Mouse (Mus musculus) kidney, postnatal 36 days (tissue): ENCODE results near the gene Atg4c.

Source experiments
- DNase-seq, 2 experiments: peaks; one replicate each; pipeline ENCODE4 v3.0.0; 2021 to 2022; ENCODE audit warnings: mixed read lengths in 2 of 2

Atg4c gene

DNA sequence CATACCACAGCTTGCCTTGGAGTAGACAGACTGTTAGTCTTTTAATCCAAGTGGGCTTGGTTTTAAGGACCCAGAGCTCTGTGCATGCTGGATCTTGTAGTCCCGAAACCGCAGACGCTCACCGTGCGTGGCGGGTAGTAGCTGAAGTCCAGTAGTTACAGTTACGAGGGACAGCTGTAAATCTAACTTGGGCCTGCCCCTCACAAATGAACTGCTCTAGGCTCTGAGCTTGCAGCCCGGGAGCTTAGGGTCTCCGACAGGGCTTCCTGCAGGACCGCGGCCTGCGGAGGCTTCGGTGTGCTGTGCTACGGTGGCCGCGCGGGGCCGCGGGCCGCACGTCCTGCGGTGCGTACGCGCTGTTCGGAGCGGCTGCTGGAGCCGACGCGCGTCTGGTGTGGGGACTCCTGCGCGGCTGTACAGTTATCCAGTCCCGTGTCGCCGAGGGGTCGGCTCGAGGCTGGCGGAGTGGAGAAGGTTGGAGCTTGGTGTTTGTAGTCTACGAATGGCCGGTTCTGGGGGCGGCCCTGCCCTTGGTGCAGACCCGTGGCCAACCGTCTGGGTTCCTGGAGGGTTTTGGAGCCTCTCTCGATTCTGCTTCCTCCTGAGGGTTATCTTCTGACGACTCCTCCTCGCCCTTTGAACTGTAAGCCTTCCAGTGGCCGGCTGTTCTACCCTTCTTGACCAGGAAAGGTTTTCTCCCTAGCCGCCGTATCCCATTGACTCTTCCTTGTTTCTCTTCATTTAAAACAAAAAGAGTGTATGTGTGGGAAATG is at the start of gene Atg4c:
Gene Atg4c, plus strand, starts transcription at position 125 of the 773 bp plus-strand sequence.
- DNase-seq, result peak; percentile 78 to 90

DNA sequence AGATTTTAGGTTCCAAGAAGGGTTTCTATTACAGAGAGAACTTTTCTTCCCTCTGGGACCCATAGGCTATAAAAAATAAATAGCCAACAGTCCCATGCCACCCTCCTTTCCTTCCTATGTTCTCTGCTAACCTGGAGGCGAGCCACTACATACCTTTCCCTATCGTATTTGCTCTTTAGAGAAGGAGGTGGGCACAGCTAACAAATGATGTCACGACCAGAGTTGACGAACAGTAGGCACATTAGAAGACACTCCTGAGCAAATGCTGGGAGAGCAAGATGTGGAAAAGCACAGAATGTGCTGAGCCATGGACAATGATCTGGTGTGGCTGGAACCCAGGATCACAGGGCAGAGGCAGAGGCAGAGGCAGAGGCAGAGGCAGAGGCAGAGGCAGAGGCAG is 42.3 kb upstream of the Atg4c start:
- no peak for DNase-seq

DNA sequence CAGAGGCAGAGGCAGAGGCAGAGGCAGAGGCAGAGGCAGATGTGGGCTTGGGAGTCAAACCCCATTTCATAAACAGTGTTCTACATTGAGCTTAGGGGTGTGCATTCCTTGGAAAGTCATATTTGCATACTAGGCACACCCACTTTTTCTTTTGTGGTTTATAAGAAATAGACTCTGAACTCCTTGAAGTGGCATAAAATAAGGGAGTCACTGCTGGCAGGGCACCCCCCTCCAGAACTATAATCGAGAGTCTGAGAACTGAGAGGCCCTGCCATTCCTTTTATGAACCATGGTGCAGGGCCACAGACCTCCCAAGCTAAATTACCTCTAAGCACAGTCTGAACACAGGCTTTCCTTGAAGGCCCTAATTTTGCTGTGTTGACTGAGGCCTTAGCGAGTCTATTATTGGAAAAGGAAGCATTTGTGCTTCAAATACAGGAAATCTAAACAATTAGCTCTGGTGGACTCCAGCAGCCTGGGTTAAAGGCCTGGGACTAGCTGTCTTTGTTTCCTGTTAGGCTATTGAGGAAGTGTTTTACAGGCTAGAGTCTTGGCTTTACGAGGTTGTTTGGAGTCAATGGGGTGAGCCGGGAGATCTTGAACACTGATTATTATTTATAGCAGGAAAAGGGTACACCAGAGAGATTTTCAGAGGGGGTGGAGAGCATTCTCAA is 41.7 kb upstream of the Atg4c start:
- DNase-seq, result peak; percentile 14 to 30

DNA sequence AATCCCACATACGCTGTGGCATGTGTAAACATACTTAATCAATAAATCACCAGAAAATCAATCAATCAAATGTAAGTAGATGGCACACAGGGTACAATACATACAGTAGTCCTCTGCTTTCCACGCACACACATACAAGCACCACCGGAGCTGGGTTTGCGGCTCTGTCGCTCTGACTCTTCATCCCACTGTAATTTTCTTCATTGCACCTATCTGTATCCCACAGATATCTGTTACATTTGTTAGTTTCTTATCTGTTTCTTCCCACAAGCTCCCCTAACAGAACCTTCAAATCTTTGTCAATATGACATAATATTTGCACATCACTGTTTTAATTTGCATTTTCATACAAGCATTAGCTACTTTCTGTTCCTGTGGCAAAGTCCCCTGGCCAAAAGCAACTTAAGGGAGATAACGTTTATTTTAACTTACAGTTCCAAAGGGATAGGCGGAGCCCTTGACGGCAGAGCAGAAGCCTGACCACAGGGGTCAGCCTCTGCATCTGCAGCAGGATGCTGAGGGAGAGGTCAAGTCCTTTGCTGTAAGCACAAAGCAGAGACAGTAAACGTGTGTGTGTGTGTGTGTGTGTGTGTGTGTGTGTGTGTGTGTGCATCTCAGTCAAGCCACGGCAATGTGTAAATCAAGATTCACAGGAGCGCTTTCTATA is 37.0 kb upstream of the Atg4c start:
- no peak for DNase-seq

DNA sequence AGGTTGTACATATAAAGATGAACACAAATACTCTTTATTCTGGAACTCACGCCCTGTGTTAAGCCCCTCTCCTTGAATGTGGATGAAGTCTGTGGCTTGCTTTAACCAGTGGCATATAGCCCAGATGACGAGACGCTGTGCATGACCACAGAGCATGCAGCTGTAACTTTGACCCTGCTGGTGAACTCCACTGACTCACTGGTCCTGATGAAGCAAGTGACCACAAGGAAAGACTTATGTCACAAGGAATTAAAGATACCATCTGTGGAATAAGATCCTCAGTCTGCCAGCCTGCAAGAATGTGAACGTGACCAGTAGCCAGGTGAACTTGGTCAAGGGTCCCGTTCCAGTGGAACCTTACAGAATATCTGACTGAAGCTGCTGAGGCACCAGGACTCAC is 35.2 kb upstream of the Atg4c start:
- no peak for DNase-seq

DNA sequence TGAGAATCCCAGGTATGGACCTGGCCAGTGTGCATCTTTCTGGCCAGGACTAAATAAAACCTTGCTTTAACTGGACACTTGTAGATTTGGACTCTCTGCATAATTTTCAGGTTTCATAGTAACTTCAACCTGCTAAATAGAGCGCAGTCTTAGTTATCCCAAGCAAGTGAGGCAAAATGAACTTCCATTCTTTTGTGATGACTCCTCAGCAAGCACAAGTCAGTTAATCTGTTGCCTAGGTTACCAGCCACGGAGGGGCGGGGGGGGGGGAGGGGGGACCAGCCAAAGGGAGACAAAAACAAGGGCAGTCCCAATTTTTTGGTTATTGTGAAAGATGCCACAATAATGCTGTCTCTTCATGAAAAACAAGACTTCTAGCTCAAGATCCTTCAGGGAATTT is 33.3 kb upstream of the Atg4c start:
- DNase-seq, result no peak

DNA sequence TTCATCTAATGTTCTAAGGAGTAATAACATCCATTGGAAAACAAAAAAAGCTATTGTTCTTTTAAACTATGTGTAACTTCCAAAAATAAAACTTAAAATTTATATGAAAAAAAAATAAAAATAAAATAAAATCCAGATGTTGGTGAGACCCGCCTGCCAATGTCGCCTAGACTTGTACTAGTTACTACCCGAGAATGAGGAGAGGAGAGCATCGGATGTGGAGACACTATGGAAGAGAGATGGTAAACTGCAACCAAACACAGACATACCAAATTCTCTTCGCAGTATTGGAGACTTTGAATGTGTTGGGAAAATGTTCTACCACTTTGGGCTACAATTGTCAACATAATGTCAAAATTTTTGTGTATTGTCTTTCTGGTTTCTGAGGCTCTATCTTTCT is 32.8 kb upstream of the Atg4c start:
- DNase-seq, result no peak

DNA sequence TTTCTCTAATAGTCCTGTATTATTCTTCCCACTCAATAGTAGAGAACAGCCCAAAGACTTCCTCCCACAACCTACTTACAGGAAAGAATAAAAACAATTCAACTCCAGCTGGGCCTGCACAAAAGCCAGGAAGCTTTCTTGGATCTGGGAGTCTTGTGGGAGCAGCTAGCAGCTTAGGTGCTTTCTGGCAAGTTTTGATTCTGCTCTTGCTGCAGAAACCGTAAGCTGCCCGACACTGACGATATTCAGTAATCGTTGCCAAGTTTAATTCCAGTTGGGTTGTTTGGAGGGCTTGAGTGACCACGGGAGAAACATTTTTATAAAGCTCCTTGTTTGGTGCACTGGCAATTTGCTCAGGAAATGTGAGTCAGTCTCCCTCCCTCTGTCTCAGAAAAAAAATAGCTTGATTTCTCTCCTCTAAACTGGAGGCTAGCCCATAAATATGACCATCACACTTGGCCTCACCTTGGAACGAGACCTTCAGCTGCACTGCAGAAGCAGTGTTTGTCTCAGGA is 32.2 kb upstream of the Atg4c start:
- DNase-seq, result no peak

DNA sequence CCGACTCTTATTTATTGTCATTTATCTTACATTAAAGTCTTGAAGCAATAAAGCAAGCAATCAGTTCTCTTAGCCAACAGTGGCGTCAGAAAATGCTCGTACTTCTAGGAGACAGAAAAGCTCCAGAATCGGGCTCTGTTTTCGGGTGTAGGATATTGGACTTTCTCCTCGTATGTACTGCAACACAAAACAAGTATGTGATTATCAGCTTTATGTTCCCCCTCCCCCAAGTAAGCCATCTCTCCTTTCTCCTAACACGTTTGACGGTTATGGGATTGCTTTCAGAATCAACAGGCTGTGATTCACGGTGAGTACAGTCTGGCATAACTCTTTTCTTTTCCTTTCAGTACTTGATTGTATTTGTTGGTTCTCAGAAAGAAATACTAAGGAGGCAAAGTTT is 30.7 kb upstream of the Atg4c start:
- no peak for DNase-seq

DNA sequence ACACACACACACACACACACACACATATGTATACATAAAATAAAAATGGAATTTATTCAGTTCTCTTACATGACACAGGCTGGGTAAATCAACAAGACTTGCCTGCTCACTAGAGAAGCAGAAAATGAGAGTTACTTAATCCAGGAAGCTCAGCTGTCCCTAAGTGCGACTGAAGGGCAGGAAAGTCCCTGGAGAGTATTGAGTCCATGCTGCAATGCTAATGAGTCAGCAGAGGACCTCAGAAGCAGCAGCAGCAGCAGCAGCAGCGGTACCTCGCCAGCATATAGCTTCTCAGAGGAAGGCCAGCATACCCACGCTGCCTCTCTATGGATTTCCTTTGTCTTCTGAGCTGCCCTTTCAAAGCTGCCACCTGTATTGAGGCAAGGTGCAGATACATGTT is 30.2 kb upstream of the Atg4c start:
- peak; percentile 12 to 21 for DNase-seq

DNA sequence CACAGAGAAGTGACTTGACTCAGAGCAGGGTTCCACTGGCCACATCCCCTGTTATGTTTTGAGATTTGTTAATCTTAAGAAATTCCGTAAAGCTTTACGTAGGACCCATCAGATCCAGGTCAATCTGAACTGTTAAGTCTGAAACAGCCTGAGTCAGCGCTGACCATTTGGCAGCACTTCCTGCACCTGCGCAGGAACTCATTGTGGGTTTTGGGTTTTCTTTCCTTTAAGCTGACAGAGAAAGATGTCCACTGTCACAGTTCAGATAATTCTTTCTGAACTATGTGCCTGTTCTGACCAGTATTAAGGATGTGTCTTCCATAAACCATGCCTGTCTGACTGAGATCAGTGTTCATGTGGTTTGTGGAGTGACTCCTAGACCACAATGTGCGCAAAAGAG is 24.9 kb upstream of the Atg4c start:
- DNase-seq, result no peak

DNA sequence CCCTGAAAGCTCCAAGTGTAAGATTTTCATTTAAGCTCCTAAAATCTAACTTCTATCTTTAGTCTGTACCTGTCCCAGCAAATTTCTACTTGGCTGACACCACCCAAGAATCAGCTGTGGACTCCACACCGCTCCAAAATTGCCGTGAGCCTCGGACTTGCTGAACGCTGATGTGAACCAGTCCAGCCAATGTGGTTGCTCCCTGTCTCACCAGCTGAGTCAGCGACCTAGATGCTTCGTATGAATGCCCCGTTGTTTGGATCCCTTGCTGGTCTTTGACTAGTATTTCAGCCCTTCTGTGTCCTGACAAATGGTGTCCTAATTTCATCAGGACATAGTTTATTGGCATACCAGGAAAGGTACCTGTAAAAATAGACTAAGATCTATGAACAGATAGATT is 19.5 kb upstream of the Atg4c start:
- DNase-seq, result no peak

DNA sequence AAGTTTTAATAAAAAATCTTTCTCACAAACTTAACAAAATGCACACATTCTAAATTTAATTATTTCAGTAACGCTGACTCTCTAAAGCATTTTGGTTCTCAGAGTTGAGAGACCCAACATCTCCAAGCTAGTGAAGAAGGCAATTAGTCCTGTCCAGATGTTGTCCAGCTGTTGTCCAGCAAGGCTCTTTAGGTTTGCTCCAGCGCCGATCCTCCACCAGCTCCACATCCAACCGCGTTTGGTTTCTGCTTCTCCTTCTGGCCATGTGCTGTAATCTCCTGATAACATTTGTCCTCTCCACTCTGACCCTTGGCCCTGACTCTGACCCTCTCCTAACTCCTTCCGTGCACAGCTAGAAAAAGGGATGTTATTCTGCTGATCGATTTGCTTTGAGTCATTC is 16.9 kb upstream of the Atg4c start:
- no peak for DNase-seq

DNA sequence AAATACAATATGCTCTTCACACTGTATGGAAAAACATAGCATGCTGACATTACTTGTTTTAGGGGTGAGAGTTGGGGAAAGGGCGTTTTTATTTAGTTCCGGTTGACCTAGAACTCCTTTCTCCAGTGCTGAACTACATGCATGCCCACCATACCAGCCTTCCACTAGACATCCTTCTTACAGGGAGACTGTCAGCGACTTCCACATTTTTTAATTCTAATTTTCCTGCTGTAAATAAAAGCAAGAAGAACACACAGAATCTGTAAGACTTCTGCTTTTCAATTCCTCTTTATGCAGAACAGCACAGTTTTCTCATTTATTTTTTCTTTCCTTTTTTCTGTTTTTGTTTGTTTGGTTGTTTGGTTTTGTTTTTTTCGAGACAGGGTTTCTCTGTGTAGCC is 16.5 kb upstream of the Atg4c start:
- no peak for DNase-seq

DNA sequence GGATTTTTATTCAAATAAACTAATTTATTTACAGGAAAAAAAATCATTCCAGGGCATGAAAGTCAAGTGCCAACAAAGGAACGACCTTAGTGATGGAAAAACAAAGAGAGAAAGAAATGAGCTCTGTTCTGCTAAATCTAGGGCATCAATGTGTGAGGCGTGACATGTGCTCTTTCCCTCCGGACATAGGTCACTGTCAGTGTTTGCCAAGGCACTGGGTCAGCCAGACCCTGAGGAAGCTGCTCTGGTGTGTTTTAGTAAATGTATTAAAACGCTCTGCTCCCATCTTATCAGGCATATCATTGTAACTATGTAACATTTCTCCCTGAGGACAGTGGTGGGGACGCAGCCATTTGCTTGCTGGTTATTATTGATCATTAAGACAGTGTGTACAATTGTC is 14.9 kb upstream of the Atg4c start:
- peak in 1 of 2 experiments; percentile 31 for DNase-seq

DNA sequence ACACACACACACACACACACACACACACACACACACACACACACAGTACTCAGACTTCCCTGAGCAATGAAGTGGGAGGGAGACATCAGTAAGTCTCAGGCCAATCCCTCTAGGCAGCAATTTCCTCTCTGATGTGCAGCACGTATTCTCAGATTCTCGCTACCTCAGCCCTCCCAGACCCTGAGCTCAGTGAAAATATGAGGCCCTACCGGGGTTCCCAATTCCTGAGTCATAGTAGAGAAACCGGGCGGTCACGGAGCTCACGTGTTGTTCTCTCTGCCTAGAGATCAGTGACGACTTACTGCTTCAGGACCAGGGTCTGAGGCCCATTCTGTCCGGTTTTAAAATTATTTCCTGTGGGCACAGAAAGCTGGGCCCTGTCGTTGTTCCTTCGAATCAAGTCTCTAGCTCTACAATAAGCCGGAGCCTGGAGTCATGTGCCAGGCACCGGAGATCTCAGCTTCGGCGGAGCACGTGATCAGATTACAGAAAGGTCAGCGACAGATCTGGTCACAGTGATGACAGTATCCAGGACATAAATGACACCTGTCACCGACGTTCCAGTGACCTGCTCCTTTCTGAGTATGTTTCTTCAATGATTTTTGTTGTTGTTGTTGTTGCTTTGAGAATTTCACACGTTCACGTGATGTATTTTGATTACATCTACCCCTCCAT is 14.2 kb upstream of the Atg4c start:
- peak in 1 of 2 experiments; percentile 10 for DNase-seq

DNA sequence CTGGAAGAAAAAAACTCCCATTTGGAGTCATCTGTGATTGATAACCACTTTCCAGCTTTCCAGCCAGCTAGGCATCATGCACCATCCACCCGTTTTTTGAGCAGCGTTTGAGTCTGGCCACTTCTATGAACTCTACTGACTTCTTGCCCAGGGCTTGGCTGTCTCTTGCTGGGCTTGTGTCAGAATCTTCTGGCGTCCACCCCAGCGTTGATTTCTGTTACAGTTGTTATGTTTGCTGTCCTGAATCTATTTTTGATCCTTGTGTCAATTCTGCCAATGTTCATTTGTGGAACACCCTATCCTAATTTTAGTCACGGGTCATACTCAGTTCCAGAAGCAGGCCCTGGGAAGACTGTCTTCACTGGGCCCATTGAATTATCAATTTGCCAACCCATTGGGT is 12.8 kb upstream of the Atg4c start:
- DNase-seq, result no peak

DNA sequence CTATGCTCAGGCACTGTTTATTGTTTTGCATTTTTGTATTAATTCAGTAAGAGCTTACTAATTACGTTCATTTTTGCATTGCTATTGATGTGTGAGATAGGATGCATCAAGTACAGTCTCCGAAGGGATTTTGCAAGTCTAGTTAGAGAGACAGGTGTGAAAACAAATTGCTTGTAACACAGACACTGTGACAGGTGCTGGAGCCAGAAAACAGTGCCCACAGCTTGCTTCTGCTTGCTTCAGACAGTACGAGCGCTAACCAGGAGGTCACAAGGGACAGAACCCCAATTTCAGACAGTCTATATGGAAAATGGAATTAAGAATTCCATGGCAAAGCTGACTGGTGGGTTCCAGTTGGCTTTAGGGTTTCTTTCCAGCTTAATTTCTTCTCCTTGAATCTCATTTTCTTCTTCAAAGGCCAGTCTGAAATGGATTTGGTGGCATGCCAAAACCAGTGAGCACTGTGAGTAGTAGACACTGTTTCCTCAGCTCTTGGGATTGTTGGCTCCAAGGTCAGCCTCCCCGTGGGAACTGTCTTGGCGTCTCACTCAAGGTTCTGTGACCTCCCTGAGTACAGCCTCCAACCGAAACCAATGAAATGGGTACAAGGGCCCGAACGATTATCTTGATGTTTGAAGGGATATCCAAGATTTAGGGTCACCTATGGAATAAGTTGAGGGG is 11.9 kb upstream of the Atg4c start:
- DNase-seq, result peak; percentile 26 to 39

DNA sequence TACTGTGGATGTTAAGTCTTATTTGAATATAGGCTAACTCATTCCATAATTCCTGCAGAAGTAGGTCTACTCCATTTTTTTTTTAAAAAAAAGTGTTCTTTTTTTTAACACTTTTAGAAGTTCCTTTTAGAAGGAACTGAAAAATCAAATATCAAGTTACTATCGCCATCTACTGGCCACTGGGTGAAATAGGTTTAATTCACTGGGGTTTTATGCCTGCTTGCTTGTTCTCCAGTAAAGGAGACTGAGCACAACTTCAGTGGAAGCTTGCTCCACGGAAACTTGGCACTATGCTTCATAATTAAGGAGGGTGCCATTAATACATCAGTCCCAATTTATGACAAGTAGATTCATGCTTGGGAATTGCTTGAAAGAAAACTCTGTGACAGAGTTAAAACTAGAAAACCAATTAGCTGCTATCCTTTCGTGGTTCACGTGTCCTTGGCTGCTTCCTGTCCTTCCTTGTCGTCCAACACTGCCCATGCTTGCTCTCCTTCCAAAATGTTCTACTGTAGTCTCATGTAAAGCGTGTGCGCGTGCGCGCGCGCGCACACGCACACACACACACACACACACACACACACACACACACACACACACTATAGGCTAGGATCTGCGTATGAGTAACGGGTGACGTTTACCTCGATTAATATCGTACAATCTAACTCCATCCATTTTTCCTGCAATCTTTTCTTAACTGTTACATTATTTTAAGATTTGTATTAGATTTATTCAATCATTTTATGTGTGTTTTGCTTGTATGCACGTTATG is 10.9 kb upstream of the Atg4c start:
- no peak for DNase-seq

DNA sequence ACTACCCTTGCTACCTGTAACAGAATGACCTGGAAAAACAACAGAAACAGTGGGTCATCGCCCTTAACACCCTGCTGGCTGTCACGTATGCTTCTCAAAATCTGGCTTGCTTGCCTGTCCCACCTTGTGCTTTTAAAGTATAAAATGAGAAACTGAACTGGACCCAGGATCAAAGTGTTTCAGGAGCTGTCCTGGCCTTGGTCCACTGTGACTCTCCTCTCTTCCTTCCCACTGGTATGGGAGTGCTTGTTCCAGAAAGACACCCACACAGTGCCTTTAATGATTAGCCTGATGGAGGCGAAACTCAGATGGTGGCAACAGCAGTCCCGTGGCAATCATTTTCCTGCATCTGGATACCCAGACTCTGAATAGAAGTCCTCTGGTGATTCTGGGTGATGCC is 9.1 kb upstream of the Atg4c start:
- peak; percentile 31 to 36 for DNase-seq

DNA sequence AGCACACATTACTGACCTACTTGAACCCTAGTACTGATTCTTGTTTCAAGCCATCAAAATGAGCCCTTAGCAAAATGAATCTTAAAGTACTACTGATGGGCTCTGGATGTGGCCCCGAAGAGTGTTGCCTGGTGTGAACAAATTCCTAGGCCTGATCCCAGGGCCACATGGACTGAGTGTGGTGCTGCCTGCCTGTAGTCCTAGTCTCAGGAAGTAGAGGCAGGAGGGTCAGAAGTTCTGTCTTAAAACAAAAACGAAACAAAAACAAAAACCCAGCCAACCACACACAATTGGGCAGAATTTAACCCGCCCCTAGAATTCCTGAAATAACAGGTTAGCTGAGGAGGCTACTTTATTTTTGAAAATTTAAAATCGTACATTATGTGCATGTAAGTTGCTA is 8.4 kb upstream of the Atg4c start:
- no peak for DNase-seq
